Mouse (Mus musculus): Measurements from ENCODE around the gene Cmya5.

GRCm38 (mm10) chr13:93058551-93059011 is 85.9 kb downstream of the Cmya5 start:
- TF ChIP-seq POLR2A (IDR thresholded peaks at IDR 0.05; ENCODE audit: control insufficient read depth, extremely low read depth, insufficient read depth, low read length, poor library complexity) (no peak), CTCF (IDR thresholded peaks at IDR 0.05; ENCODE audit: borderline replicate concordance, control insufficient read depth, extremely low read depth, insufficient read depth, low read length, poor library complexity) (no peak)
